Mouse (Mus musculus) cerebellum, adult 11-12 months (tissue): ENCODE measurements around the gene Qpct.
"Not testable (repeated sequence)": the region's sequence is repeated elsewhere in the genome, so short reads cannot be mapped to it uniquely, and the experiment has no call there.

ENCODE experiments used
- DNase-seq: peaks from one replicate; pipeline ENCODE4 v3.0.0; 2022

The Qpct gene

GRCm38 (mm10) chr17:79076974-79077847 is 25.5 kb downstream of the Qpct start:
- no peak for DNase-seq

GRCm38 (mm10) chr17:79077848-79078146 is 26.1 kb downstream of the Qpct start:
- DNase-seq = no peak

DNA sequence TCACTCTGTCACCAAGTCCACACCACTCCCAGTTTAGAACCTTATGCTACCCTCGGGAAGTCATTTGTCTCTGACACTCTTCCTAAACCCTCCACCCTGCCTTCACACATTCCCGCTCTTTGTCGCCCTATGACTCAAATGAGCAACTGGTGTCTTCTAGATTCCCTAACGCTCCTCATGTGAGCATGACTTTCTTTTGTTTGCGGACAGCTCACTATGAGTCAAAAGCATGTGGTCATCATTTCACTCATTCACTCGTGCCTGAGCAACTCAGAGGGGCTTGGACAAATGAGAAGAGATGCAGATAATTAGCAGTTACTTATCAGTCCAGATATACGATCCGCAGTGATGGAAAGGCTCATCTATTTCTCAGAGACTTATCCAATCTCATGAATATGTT is 26.5 kb downstream of the Qpct start:
- DNase-seq = no peak

DNA sequence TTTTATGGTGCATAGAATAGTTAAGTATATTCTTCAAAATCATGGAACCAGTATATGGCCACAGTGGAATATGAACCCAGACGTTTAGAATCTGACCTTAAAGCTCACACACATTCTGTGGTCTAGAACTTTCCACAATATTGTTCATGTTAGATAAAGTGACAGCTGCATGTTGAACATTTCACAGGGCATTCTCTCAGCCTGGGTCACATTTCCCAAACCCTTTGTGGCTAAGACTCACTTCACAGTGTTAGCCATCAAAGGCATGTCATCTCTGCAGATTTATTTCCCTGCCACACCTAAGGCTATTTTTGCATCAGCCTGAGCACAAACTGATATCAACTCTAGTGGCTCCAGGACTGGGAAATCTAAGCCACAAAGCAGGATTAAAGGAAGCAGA is 40.0 kb downstream of the Qpct start:
- no peak for DNase-seq

GRCm38 (mm10) chr17:79093286-79093975 is 41.7 kb downstream of the Qpct start:
- DNase-seq = no peak

DNA sequence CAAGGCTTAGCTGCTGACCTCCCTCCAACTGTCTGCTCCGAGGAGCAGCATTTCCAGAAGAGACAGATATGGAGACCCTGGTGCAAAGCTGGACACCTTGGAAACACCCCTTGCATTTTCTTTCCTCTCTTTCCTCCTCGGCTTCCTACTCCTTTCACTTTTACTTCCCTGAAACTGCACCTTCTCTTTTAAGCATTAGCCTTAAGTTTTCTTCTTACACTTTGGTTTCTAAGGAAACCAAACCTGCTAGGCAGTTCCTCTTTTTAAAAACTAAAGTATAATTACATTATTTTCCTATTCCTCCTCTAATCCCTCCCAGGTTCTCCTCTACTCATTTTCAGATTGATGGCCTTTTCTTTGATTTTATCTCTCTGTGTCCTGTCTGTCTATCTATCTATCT is 43.9 kb downstream of the Qpct start:
- no peak for DNase-seq

DNA sequence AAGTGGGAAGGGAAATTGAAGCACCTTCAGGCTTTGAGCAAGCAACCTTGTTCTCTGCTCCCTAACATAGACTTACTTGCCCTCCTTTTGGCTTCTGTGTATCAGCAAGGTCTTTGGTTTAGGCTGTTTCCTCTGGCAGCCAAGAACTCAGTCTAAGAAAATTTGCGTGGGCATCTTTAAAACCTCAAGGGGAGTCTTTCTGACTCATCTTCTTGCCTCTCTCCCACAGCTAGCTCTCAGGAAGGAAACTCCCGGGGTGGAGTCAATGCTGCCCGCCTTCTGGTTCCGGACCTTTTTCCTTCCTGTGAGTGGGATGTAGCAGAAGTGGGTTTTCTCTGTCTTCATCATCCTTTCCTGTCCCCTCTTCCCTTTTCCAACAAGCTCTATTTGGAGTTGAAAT is 48.2 kb downstream of the Qpct start:
- DNase-seq = no peak

DNA sequence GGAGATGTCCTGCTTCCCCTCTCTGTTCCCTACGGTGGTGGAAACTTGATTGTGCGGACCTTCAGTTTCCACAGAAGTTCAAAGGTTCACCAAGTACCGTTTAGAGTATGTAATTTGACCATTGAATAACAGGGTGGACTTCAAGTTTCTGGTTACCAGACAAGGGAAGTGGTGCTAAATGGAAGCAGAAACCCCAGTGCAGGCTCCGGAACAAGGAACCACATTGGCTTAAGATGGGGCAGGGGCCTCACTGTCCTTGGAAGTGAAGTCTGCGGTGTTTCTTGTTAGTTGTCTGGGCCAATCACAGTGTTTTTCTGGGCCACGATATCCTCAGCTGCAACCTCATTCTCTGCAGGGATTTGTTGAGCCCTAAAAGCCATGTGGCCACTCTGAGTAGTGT is 56.5 kb downstream of the Qpct start:
- no peak for DNase-seq

DNA sequence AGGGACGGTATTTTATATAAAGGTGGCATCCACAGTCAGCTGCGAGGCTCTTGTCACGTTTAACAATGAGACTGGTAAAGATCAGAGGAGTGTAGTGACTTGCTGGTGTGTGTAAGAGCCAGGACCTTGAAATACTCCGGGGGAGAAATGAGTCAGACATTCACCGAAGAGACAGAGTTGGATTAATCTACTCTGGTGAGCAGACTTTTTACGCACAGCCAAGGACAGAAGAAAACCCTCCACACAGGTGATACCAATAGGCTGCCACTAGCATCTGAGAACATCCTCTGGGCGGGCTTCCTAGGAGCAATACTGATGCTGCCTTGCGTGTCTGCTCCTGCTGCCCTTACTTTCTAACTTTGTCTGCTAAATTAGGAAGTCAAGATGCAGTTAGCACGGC is 57.9 kb downstream of the Qpct start:
- DNase-seq = no peak

DNA sequence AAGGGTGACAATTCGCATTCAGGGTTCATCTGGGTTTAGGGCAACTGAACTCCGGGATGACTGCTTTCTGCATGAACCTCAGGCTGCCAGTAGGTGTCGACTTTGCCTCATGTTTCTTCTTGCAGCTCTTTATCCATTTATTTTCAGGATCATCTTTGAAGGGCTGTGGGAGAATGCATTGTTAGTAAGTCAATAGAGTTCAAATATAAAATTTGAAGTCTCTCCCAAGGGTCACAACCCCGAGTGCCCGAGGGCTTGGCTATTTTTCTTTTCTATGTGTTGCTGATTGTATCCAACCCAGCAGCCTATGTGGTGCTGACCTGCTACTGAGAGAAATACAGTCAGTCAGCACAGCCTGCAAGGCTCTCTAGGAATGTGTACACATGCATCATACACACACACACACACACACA is 59.2 kb downstream of the Qpct start:
- peak; percentile 12 for DNase-seq

GRCm38 (mm10) chr17:79115248-79115647 is 63.5 kb downstream of the Qpct start:
- DNase-seq = not testable (repeated sequence)

DNA sequence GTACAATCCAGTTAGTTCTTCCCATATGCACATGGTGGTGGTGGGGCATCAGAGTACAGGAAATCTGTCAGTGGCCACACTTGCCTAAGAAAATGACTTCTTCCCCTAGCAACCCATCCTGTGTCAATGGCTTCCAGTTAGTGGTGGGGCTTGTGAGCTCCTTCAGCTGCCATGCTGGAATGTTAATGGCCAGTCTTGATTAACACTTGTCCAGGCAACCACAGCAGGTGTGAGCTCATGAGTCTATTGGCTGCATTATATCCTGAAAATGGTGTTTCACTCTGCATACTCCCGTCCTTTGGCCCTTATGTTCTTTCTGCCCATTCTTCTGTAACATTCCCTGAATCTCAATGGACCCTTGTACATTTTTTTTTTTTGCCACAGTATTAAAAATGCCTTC is 67.4 kb downstream of the Qpct start:
- no peak for DNase-seq

DNA sequence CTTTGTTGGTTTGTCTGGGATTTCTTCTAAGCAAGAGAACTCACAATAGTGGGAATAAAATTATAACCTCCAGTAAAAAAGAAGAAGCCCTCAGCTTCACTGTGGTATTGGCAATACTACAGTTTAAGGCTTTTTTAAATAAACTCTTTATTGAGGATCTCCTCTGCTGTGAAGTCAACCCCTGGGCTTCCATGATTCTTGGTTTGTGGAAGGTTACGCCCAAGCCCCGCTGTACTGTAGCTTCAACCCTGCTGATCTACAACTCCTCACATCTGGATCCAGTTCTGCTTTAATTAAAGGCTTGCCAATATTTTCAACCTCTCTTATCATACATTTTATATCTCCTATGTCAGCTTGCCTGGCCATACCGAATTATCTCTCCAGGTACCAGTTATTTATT is 68.6 kb downstream of the Qpct start:
- DNase-seq = no peak

DNA sequence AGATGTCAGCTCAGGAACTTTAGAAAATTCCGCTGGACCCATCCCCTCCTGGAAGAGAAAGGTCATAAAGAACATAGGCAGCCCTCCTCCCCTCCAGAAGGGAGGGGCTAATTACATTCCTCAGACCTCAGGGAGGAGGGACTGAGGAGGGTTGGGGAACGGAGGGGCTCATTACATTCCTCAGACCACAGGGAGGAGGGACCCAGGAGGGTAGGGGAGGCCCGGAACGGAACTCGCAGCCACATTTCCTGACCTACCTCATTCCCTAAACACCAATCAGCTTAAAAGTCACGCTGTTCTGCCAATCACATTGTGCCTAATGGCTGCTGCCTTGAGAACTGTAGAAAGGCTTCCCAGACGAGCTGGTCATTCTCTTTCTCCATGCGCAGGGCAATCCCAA is 82.0 kb downstream of the Qpct start:
- DNase-seq = no peak

DNA sequence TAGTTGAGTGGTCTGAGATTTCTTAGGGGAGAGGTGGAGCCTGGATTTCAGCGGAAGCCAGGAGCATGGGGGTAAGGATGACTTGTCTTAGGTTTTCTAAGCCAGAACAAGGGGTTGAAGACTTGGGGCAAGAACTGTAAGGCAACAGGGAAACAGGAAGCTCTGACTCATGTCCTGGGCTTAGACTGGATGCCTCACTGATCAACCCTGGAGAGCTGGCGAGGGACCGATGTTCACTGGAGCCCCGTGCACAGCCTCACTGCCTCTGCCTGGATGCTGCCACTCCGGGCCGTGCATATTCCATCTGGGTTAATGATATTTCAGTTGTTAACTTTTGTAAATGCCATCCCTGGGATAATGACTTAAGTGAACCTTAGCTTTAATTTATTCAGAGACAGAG is 84.1 kb downstream of the Qpct start:
- DNase-seq = no peak

DNA sequence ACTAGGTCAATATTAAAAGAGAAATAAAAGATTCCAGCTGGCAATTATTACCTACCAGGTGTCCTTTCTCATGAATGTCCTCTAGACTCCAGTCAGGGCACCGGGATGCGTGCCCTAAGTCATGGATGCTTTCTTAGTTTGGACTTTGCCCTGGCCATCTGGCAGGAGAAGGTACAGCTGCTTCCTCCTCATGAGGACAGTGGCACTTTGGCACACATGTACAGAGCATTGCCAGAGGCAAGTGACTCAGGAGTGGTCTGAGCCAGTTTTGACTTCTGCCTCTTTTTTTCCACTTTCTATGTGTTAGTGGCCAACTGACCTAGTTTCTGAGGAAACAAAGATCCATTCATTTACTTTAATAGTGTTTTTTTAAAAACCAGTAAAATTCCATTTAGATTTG is 84.7 kb downstream of the Qpct start:
- peak; percentile 16 for DNase-seq
